Mouse (Mus musculus): Measurements from ENCODE around the gene Crct1.

GRCm38 (mm10) chr3:92991926-92992325 lies 23.6 kb downstream of the Crct1 start, which contains the start of gene Lce3f:
- TF ChIP-seq CTCF (IDR thresholded peaks at IDR 0.05; ENCODE audit: borderline replicate concordance, extremely low read depth, insufficient read depth, insufficient read length) = no peak
- TF ChIP-seq POLR2A (IDR thresholded peaks at IDR 0.05; ENCODE audit: borderline replicate concordance, extremely low read depth, insufficient read depth, insufficient read length, poor library complexity, severe bottlenecking) = no peak

Measured in brain, embryonic 14.5 days (tissue).